Mouse (Mus musculus): ENCODE results near the gene Omt2a. TPM values are rescaled to one million over a fixed set of nuclear protein-coding genes. Genes with fewer than 3 reads are reported as not detected.
"Not testable (repeated sequence)": the region's sequence is repeated elsewhere in the genome, so short reads cannot be mapped to it uniquely, and the experiment has no call there.

Omt2a gene
- not detected for total RNA-seq (2021)
- long read RNA-seq, experiment 1: 0 reads
- long read RNA-seq, experiment 2: 0 reads

GRCm38 (mm10) chr9:78314696-78315095 lies at the start of gene Omt2a:
Omt2a (minus strand) TSS chr9:78314796.
- DNase-seq (ENCODE audit: low spot score in 2 of 2): no peak

- DNase-seq (ENCODE audit: low spot score in 2 of 2): no peak
Observed at GRCm38 (mm10) chr9:78363374-78363773, 48.8 kb upstream of the Omt2a start.

- no peak for DNase-seq (ENCODE audit: low spot score in 2 of 2)
Observed at GRCm38 (mm10) chr9:78360484-78360872, 45.9 kb upstream of the Omt2a start.

GRCm38 (mm10) chr9:78359750-78360483 lies 45.3 kb upstream of the Omt2a start:
- no peak for DNase-seq (ENCODE audit: low spot score in 2 of 2)

GRCm38 (mm10) chr9:78358053-78358452 lies 43.5 kb upstream of the Omt2a start:
- DNase-seq (ENCODE audit: low spot score in 2 of 2): peak in 1 of 2 experiments; percentile 38

- DNase-seq (ENCODE audit: low spot score in 2 of 2): no peak
Observed at GRCm38 (mm10) chr9:78355611-78356010, 41.0 kb upstream of the Omt2a start, which contains the start of gene Gsta2. Gsta2 (minus strand) TSS chr9:78355788.

GRCm38 (mm10) chr9:78354665-78355578 lies 40.3 kb upstream of the Omt2a start:
- no peak for DNase-seq (ENCODE audit: low spot score in 2 of 2)

- DNase-seq (ENCODE audit: low spot score in 2 of 2): no peak
Observed at GRCm38 (mm10) chr9:78351504-78352220, 37.1 kb upstream of the Omt2a start.

GRCm38 (mm10) chr9:78350007-78350406 lies 35.4 kb upstream of the Omt2a start:
- not testable (repeated sequence) for DNase-seq (ENCODE audit: low spot score in 2 of 2)

- DNase-seq (ENCODE audit: low spot score in 2 of 2): not testable (repeated sequence)
Observed at GRCm38 (mm10) chr9:78349141-78349540, 34.5 kb upstream of the Omt2a start.

GRCm38 (mm10) chr9:78348206-78349004 lies 33.8 kb upstream of the Omt2a start:
- DNase-seq (ENCODE audit: low spot score in 2 of 2): peak in 1 of 2 experiments; percentile 5

GRCm38 (mm10) chr9:78347004-78347403 lies 32.4 kb upstream of the Omt2a start:
- DNase-seq (ENCODE audit: low spot score in 2 of 2): no peak

GRCm38 (mm10) chr9:78345235-78345634 lies 30.6 kb upstream of the Omt2a start:
- DNase-seq (ENCODE audit: low spot score in 2 of 2): not testable (repeated sequence)

GRCm38 (mm10) chr9:78343055-78343454 lies 28.5 kb upstream of the Omt2a start:
- not testable (repeated sequence) for DNase-seq (ENCODE audit: low spot score in 2 of 2)

GRCm38 (mm10) chr9:78342494-78342893 lies 27.9 kb upstream of the Omt2a start:
- not testable (repeated sequence) for DNase-seq (ENCODE audit: low spot score in 2 of 2)

GRCm38 (mm10) chr9:78340324-78340723 lies 25.7 kb upstream of the Omt2a start:
- DNase-seq (ENCODE audit: low spot score in 2 of 2): peak in 1 of 2 experiments; percentile 15

- not testable (repeated sequence) for DNase-seq (ENCODE audit: low spot score in 2 of 2)
Observed at GRCm38 (mm10) chr9:78337050-78337449, 22.5 kb upstream of the Omt2a start.

GRCm38 (mm10) chr9:78327289-78327688 lies 12.7 kb upstream of the Omt2a start, which contains the start of gene Omt2b:
Omt2b (plus strand) TSS chr9:78327589.
- not testable (repeated sequence) for DNase-seq (ENCODE audit: low spot score in 2 of 2)

GRCm38 (mm10) chr9:78319499-78319898 lies 4.9 kb upstream of the Omt2a start:
- no peak for DNase-seq (ENCODE audit: low spot score in 2 of 2)

GRCm38 (mm10) chr9:78308122-78308521 lies 6.5 kb downstream of the Omt2a start:
- DNase-seq (ENCODE audit: low spot score in 2 of 2): not testable (repeated sequence)
